Comparison of ENCODE assay signal across 13 mouse cellular contexts in genomic region chr7:137213444-137213843, GRCm38 (mm10).
"Had no signal": no experiment of that assay in that cellular context is flagged by ENCODE, and none has a peak within 500 bp of the region (broad histone marks: within the 10 kb centered on the region; RNA-seq: fewer than 3 reads in every experiment).

No protein-coding gene starts in this region.

- H3K9me3 ChIP-seq: limb, embryonic 12.5 days; neural tube, embryonic 12.5 days had no signal

- H3K4me2 ChIP-seq: limb, embryonic 12.5 days; neural tube, embryonic 12.5 days had no signal

- H3K4me3 ChIP-seq: limb, embryonic 12.5 days; myocyte; neural tube, embryonic 12.5 days had no signal

- H3K9ac ChIP-seq: limb, embryonic 12.5 days; liver, embryonic 14.5 days; neural tube, embryonic 12.5 days had no signal

- ATAC-seq: inflammation-experienced regulatory T-cells, adult 6 months; intestine, postnatal 0 days had no signal

- DNase-seq: kidney, adult 8-10 months; kidney, postnatal 25 days; layer of hippocampus, adult 9-11 months; layer of hippocampus, postnatal 36 days; right cerebral cortex, adult 18-20 months; right cerebral cortex, postnatal 25 days; thymus, postnatal 36 days had no signal

- H3K27me3 ChIP-seq: neural tube, embryonic 12.5 days had no signal

- H3K27ac ChIP-seq: limb, embryonic 12.5 days; liver, embryonic 14.5 days; neural tube, embryonic 12.5 days had no signal
